Mouse (Mus musculus) spleen, embryonic (tissue): Measurements from ENCODE around the gene Fdx1.

Source experiments
- CTCF ChIA-PET: fragments of 350-600 bp; sonication (Branson Sonifier 250); formaldehyde crosslinking; loops from one replicate; lab custom pipeline; 2022; lab: Charles Lee

Gene Fdx1

DNA sequence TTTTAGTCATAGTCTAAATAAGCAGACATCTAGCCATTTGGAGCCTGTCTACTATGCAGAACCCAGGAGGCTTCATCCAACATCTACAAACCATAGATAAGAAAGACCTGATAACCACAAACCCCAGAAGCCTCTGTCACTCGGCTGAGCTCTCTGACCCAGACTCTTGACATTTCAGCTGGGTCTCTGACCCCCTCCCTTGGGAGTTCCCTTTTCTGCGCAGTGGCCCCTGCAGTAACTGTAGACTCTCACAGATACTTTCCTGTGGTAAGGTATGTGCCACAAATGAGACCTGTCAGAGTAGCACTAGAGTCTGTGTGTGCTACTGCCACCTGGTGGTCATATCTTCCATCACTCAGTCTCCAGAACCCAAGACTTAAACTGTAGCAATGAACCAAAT, 54.5 kb downstream of the Fdx1 start:
- CTCF ChIA-PET, result interaction anchor here (0.6 kb wide), 1 partner anchor 1097 kb away, joined by 3 read pairs; no protein-coding TSS in a partner anchor

DNA sequence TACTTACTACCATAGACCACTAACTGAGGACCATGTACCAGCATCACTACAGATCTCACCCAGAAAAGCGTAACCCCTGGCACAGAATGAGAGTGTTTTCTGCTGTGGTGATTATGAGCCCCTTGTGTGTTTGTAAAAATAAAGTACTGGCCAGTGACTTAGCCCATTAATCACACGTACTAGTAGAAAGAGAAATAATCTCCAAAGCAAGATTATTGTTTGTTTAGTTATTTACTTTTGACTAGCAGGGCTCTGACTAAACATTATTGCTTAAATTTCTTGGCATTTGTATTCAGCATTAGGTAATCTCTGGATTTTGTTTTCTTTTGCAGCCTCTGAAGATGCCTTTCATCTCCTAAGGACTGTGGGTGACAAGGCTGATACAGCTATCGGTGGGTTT, 55.1 kb downstream of the Fdx1 start:
- CTCF ChIA-PET, result interaction anchor here (0.6 kb wide), 1 partner anchor 1096 kb away, joined by 3 read pairs; no protein-coding TSS in a partner anchor

DNA sequence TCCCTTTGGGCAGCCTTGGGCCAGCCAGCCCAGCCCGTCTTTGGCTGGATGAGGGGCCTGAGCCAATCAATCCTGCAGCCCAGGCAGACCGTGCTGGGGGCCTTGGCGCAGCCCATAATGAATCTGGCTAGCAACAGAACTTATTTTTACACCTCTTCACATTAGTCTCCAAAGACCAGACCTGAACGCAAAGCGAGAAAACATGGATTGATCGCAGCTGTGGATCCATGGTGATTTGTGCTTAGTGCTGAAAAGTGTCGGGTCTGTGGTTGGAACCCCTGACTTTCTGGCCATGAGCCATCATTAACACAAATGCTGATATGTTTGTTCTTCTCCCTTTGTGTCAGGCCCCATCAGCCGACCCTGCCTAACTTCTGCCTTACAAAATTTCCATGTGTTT, 56.4 kb downstream of the Fdx1 start:
- CTCF ChIA-PET, result no interaction called here
